Mouse (Mus musculus) MEL (cell line): ENCODE measurements at regions not wholly inside any gene's neighbourhood (a gene's known extent, or its start where the extent isn't known, plus 50 kb on each side); places are given as distances from the start of the nearest gene placed in this dataset.

ENCODE experiments used
- DNase-seq: peaks from one replicate; pipeline ENCODE4 v3.0.0; 2011; ENCODE audit warnings: low read depth, low spot score
- H3K27ac ChIP-seq: 2 replicates; pipeline ENCODE4 v1.5.1; 2012; ENCODE audit warnings: low read depth, mild to moderate bottlenecking, control low read depth, low read length, moderate library complexity; ENCODE audit not compliant: control insufficient read depth
- H3K27me3 ChIP-seq, 2 experiments: fragments of 150-350 bp in 1 of 2; sonication (generic) in 1 of 2; 2 replicates each; pipeline ENCODE4 v1.6.1; 2012; ENCODE audit warnings: low read length in 2 of 2, mild to moderate bottlenecking in 2 of 2, improper control_type of control experiment in 1 of 2, moderate library complexity in 1 of 2; ENCODE audit not compliant: insufficient read depth in 2 of 2, control insufficient read depth in 1 of 2
- H3K36me3 ChIP-seq, 2 experiments: 2 replicates each; pipeline ENCODE4 v1.6.1; 2012 to 2014; ENCODE audit warnings: low read length in 2 of 2, improper control_type of control experiment in 1 of 2, inconsistent platforms in 1 of 2, mild to moderate bottlenecking in 1 of 2; ENCODE audit not compliant: insufficient read depth in 2 of 2, control insufficient read depth in 1 of 2
- H3K4me1 ChIP-seq, 2 experiments: fragments of 150-350 bp in 1 of 2; sonication (generic) in 1 of 2; 2 replicates each; pipeline ENCODE4 v1.6.1; 2012; ENCODE audit warnings: low read length in 2 of 2, improper control_type of control experiment in 1 of 2, mild to moderate bottlenecking in 1 of 2; ENCODE audit not compliant: insufficient read depth in 2 of 2, control insufficient read depth in 1 of 2
- H3K4me3 ChIP-seq, 2 experiments: fragments of 150-350 bp in 1 of 2; sonication (generic) in 1 of 2; 2 replicates each; pipeline ENCODE4 v1.5.1; 2012; ENCODE audit warnings: low read depth in 2 of 2, low read length in 2 of 2, mild to moderate bottlenecking in 2 of 2, moderate library complexity in 2 of 2, control low read depth in 1 of 2, improper control_type of control experiment in 1 of 2; ENCODE audit not compliant: control insufficient read depth in 1 of 2, insufficient read depth in 1 of 2
- H3K79me2 ChIP-seq: 2 replicates; pipeline ENCODE4 v1.6.1; 2012; ENCODE audit warnings: mild to moderate bottlenecking, low read length, moderate library complexity; ENCODE audit not compliant: control insufficient read depth, poor library complexity, insufficient read depth
- H3K9ac ChIP-seq: 2 replicates; pipeline ENCODE4 v1.6.1; 2012; ENCODE audit warnings: low read depth, mild to moderate bottlenecking, control low read depth, low read length, moderate library complexity; ENCODE audit not compliant: control insufficient read depth, poor library complexity, severe bottlenecking
- H3K9me3 ChIP-seq: fragments of 150-350 bp; sonication (generic); replicated peaks from 2 replicates; pipeline ENCODE4 v1.6.1; 2012; ENCODE audit warnings: mild to moderate bottlenecking, low read length, improper control_type of control experiment, moderate library complexity; ENCODE audit not compliant: insufficient read depth
- BHLHE40 ChIP-seq: IDR thresholded peaks from 2 replicates; pipeline ENCODE4 v1.6.1; 2012; ENCODE audit warnings: low read depth, mild to moderate bottlenecking, inconsistent platforms, low read length, improper control_type of control experiment, borderline replicate concordance
- CHD1 ChIP-seq: IDR thresholded peaks from 2 replicates; pipeline ENCODE4 v1.6.1; 2012; ENCODE audit warnings: low read depth, mild to moderate bottlenecking, inconsistent platforms, low read length, improper control_type of control experiment
- CHD2 ChIP-seq: IDR thresholded peaks from 2 replicates; pipeline ENCODE4 v1.6.1; 2011; ENCODE audit warnings: low read length, improper control_type of control experiment
- ELF1 ChIP-seq: IDR thresholded peaks from 2 replicates; pipeline ENCODE4 v1.6.1; 2014; ENCODE audit warnings: low read depth, mild to moderate bottlenecking, inconsistent platforms, low read length, improper control_type of control experiment, moderate library complexity
- EP300 ChIP-seq, 2 experiments: IDR thresholded peaks; 2 replicates each; pipeline ENCODE4 v1.6.1; 2011; ENCODE audit warnings: improper control_type of control experiment in 2 of 2, low read length in 2 of 2, low read depth in 1 of 2, mild to moderate bottlenecking in 1 of 2
- GATA1 ChIP-seq: IDR thresholded peaks from 2 replicates; pipeline ENCODE4 v1.6.1; 2011; ENCODE audit warnings: low read depth, low read length, improper control_type of control experiment
- HCFC1 ChIP-seq: IDR thresholded peaks from 2 replicates; pipeline ENCODE4 v1.6.1; 2012; ENCODE audit warnings: low read depth, mild to moderate bottlenecking, inconsistent platforms, low read length, improper control_type of control experiment, moderate library complexity
- JUND ChIP-seq: IDR thresholded peaks from 2 replicates; pipeline ENCODE4 v1.6.1; 2011; ENCODE audit warnings: low read depth, mild to moderate bottlenecking, improper control_type of control experiment, low read length
- KAT2A ChIP-seq: conservative IDR thresholded peaks from 2 replicates; pipeline ENCODE4 v1.6.1; 2012; ENCODE audit warnings: low read depth, low read length, improper control_type of control experiment, inconsistent platforms
- MAZ ChIP-seq: IDR thresholded peaks from 2 replicates; pipeline ENCODE4 v1.6.1; 2012; ENCODE audit warnings: low read depth, mild to moderate bottlenecking, inconsistent platforms, low read length, improper control_type of control experiment
- MEF2A ChIP-seq: IDR thresholded peaks from 2 replicates; pipeline ENCODE4 v1.6.1; 2014; ENCODE audit warnings: low read depth, mild to moderate bottlenecking, inconsistent platforms, low read length, improper control_type of control experiment; ENCODE audit not compliant: poor library complexity, insufficient replicate concordance, severe bottlenecking; ENCODE audit errors: extremely low read depth
- RAD21 ChIP-seq: IDR thresholded peaks from 2 replicates; pipeline ENCODE4 v1.6.1; 2011; ENCODE audit warnings: mild to moderate bottlenecking, low read depth, low read length, improper control_type of control experiment
- TAL1 ChIP-seq: IDR thresholded peaks from 2 replicates; pipeline ENCODE4 v1.6.1; 2012; ENCODE audit warnings: mild to moderate bottlenecking, inconsistent platforms, low read length, moderate library complexity, mixed read lengths
- UBTF ChIP-seq: IDR thresholded peaks from 2 replicates; pipeline ENCODE4 v1.6.1; 2012; ENCODE audit warnings: low read depth, mild to moderate bottlenecking, inconsistent platforms, low read length, improper control_type of control experiment, moderate library complexity, borderline replicate concordance; ENCODE audit not compliant: insufficient read depth
- USF1 ChIP-seq: IDR thresholded peaks from 2 replicates; pipeline ENCODE4 v1.6.1; 2014; ENCODE audit warnings: low read depth, mild to moderate bottlenecking, inconsistent platforms, low read length, improper control_type of control experiment, moderate library complexity
- USF2 ChIP-seq, 2 experiments: IDR thresholded peaks; 2 replicates each; pipeline ENCODE4 v1.6.1; 2011 to 2012; ENCODE audit warnings: improper control_type of control experiment in 2 of 2, low read length in 2 of 2, borderline replicate concordance in 1 of 2, inconsistent platforms in 1 of 2, low read depth in 1 of 2, mild to moderate bottlenecking in 1 of 2; ENCODE audit not compliant: insufficient read depth in 1 of 2
- ZKSCAN1 ChIP-seq: IDR thresholded peaks from 2 replicates; pipeline ENCODE4 v1.6.1; 2012; ENCODE audit warnings: low read depth, mild to moderate bottlenecking, inconsistent platforms, low read length, improper control_type of control experiment, moderate library complexity

DNA sequence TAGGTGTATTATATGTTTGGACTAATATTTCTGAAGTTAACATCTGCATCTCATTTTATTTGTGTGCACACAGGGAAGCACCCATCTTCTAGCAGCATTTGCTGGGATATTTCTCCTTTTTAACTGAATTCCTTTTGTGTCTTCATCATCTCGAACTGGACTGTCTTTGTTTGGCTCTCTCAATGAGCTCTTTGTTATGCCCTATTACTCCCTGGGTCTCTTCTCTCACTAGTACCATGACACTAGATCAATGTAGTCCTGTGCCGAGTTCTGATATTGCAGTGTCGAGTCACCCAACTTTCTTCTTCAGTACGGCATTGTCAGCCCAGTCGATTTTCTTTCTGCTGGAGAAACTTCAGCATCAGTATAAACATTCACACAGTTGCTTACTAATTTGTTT is 52.0 kb upstream of the Gm765 start:
- no peak for DNase-seq
- H3K36me3 ChIP-seq = no peaks in the 10 kb centered on the region
- no peak overlapping the region for H3K27ac ChIP-seq
- no peaks in the 10 kb centered on the region for H3K79me2 ChIP-seq
- H3K9me3 ChIP-seq = no peaks in the 10 kb centered on the region
- no peak overlapping the region for H3K9ac ChIP-seq
- TF ChIP-seq UBTF = no peak
- no peak for TF ChIP-seq GATA1
- no peak for TF ChIP-seq EP300 (IDR thresholded peaks at IDR 0.05; ENCODE audit: low read depth in 1 of 2, low read length in 2 of 2)
- no peak for TF ChIP-seq RAD21
- TF ChIP-seq ZKSCAN1 = no peak
- TF ChIP-seq USF2 (IDR thresholded peaks at IDR 0.05; ENCODE audit: borderline replicate concordance in 1 of 2, insufficient read depth in 1 of 2, low read depth in 1 of 2, low read length in 2 of 2) = no peak
- no peak for TF ChIP-seq MAZ
- TF ChIP-seq ELF1 = no peak
- TF ChIP-seq JUND = no peak
- no peak for TF ChIP-seq BHLHE40
- no peak for TF ChIP-seq TAL1
- TF ChIP-seq USF1 = no peak
- no peak for TF ChIP-seq HCFC1
- no peak for TF ChIP-seq MEF2A
- TF ChIP-seq CHD2 = no peak
- TF ChIP-seq KAT2A = no peak
- TF ChIP-seq CHD1 = no peak
- TF ChIP-seq, all 39 proteins: peak for 0
- H3K27me3 ChIP-seq = no peaks in the 10 kb centered on the region
- H3K4me1 ChIP-seq = no peaks in the 10 kb centered on the region
- no peak overlapping the region for H3K4me3 ChIP-seq
